Mouse (Mus musculus) limb, embryonic 10.5 days (tissue): Measurements from ENCODE around the gene Rxra. TPM values are rescaled to one million over a fixed set of nuclear protein-coding genes. Genes with fewer than 3 reads are reported as not detected.

Experiments
- DNase-seq: peaks from one replicate; pipeline ENCODE4 v3.0.0-alpha.2; 2017; ENCODE audit warnings: low spot score
- H3K27ac ChIP-seq: fragments of 300-500 bp; sonication (generic); 2 replicates; pipeline ENCODE4 v1.5.1; 2016; ENCODE audit warnings: mild to moderate bottlenecking
- H3K27me3 ChIP-seq: fragments of 300-500 bp; sonication (generic); 2 replicates; pipeline ENCODE4 v1.6.1; 2016; ENCODE audit warnings: low read depth, mild to moderate bottlenecking; ENCODE audit not compliant: poor library complexity, severe bottlenecking
- H3K36me3 ChIP-seq: fragments of 300-500 bp; sonication (generic); 2 replicates; pipeline ENCODE4 v1.6.1; 2016; ENCODE audit warnings: mild to moderate bottlenecking, moderate library complexity
- H3K4me1 ChIP-seq: fragments of 300-500 bp; sonication (generic); 2 replicates; pipeline ENCODE4 v1.6.1; 2016
- H3K4me3 ChIP-seq: fragments of 300-500 bp; sonication (generic); 2 replicates; pipeline ENCODE4 v1.5.1; 2016; ENCODE audit warnings: mild to moderate bottlenecking, moderate library complexity
- H3K9me3 ChIP-seq: fragments of 300-500 bp; sonication (generic); replicated peaks from 2 replicates; pipeline ENCODE4 v1.6.1; 2016; ENCODE audit warnings: mild to moderate bottlenecking
- WGBS: fragments of 180-500 bp; shearing (Covaris S2); methylation state at CpG from one replicate; pipeline ENCODE4 v1.1.7; 2016; 5-methylcytosine and 5-hydroxymethylcytosine counted together
- polyA plus RNA-seq: library from polyadenylated mRNA; unstranded; fragments of >200 nt; fragmentation: Nextera tagmentation; extraction: Ambion mirVana; gene quantifications from 2 replicates; pipeline ENCODE4 v1.2.1, GENCODE M21; 2016

Gene Rxra
- polyA plus RNA-seq, 1 experiment from 2014 or later, result 10.9 TPM

DNA sequence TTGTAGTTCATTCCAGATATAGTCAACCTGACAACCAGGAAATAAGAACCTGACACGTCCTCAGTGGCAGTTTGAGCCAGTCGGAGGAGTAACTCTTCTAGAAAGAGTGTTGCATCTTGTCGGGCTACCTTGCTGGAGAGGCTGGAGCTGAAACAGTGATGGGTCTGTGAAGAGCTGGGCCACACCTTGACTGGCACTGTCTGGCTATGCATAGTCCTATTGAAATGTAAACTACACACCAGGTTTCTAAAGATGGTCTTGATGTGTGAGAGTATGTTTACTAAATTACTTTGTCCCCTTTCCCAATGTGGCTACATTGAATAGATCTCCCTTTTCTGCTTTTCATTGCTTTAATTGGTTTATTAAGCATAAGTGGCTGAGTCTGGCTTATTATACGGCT, 115.3 kb downstream of the Rxra start:
- no peaks in the 10 kb centered on the region for H3K36me3 ChIP-seq
- no peaks in the 10 kb centered on the region for H3K27me3 ChIP-seq
- H3K9me3 ChIP-seq, result no peaks in the 10 kb centered on the region
- no peak for DNase-seq
- 81% methylated on average over 4 of the region's 4 CpGs for WGBS
- no peak overlapping the region for H3K4me3 ChIP-seq
- H3K27ac ChIP-seq, result no peak overlapping the region
- H3K4me1 ChIP-seq, result peaks cover 6% of the 10 kb centered on the region

DNA sequence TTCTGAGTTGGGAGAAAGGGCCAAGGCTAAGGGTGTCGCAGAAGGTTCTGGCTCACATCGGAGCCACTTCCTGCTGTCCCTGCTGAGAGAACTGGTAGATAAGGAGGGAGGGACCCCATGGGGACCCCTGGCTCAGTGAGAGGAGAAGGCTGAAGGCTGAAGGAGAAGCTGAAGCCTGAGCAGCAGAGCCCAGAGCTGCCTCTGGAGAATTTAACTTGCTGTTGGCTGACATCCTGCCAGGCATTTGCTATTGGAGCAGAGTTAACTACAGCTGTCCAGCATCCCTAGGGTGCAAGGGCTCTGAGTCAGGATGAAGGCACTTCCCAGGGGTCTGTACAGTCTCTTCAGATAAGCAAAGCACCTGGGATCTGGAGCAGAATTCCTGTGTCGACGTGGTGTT, 122.8 kb downstream of the Rxra start:
- Histone ChIP-seq H3K4me1 (peaks cover 10% of the 10 kb centered on the region), H3K27me3 (no peaks in the 10 kb centered on the region), H3K9me3 (no peaks in the 10 kb centered on the region), H3K36me3 (no peaks in the 10 kb centered on the region), H3K4me3 (no peak overlapping the region), H3K27ac (no peak overlapping the region)
- no peak for DNase-seq
- WGBS, result 82% methylated on average over 4 of the region's 4 CpGs

DNA sequence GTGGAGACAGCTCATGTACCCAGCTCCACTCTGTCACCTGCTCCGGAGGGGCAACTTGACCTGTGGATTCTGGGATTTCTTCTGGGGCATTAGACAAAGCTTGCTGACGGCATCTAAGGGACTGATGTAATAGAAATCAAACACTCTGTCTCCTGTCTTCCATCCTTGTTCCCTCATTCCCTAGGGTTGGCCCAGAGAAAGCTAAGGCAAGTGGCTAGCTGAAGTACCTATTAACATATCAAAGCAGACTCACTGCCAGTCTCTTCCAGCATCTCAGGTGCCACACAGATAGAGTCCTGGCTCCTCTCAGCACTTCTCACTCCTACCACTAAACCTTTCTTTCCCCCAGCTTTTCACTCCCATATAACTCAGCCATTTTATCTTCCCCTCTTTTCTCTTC, 124.8 kb downstream of the Rxra start:
- no peak overlapping the region for H3K27ac ChIP-seq
- H3K27me3 ChIP-seq, result no peaks in the 10 kb centered on the region
- peaks cover 10% of the 10 kb centered on the region for H3K4me1 ChIP-seq
- no peak overlapping the region for H3K4me3 ChIP-seq
- WGBS, result 82% methylated on average over 2 of the region's 2 CpGs
- no peaks in the 10 kb centered on the region for H3K9me3 ChIP-seq
- no peak for DNase-seq
- no peaks in the 10 kb centered on the region for H3K36me3 ChIP-seq

DNA sequence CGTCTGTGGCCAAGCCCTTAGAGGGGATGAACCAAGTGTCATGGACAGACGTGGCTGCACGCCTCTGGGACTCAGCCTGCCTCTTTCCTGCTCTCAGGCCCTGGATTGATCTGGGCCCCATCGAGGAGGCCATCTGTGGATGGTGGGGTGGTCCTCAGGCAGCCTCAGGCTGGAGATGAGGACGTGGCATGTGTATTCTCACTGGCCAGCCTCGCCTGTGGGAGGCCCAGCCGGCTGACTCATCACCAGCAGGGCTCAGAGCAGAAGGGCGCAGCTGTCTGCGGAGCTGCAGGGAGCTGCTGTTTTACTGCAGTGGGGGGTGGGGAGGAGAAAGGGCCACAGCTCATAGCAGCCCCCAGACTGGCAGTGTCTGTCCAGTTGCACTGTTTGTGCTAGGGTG, 126.3 kb downstream of the Rxra start:
- Histone ChIP-seq H3K36me3 (no peaks in the 10 kb centered on the region), H3K4me1 (peaks cover 15% of the 10 kb centered on the region), H3K9me3 (no peaks in the 10 kb centered on the region), H3K4me3 (no peak overlapping the region), H3K27ac (peak overlapping the region; percentile 58), H3K27me3 (no peaks in the 10 kb centered on the region)
- no peak for DNase-seq
- 31% methylated on average over 9 of the region's 9 CpGs for WGBS

DNA sequence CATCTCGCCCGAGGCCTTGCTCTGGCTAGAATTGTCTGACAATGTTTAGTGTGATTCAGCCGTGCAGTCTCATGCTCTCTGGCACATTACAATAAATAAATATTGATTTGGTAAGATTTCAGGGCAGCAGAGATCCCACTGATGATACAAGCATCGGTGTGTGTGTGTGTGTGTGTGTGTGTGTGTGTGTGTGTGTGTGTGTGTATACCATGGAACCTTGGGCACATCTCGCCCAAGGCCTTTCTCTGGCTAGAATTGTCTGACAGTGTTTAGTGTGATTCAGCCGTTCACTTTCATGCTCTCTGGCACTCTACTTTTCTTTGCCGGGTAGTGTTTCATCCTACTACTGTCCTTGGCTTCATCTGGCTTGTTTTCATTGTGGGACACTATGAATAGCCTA, 130.5 kb downstream of the Rxra start:
- 93% methylated on average over 7 of the region's 7 CpGs for whole genome bisulfite sequencing
- Histone ChIP-seq H3K4me3 (no peak overlapping the region), H3K9me3 (no peaks in the 10 kb centered on the region), H3K36me3 (no peaks in the 10 kb centered on the region), H3K4me1 (peaks cover 18% of the 10 kb centered on the region), H3K27me3 (no peaks in the 10 kb centered on the region), H3K27ac (no peak overlapping the region)
- no peak for DNase-seq

DNA sequence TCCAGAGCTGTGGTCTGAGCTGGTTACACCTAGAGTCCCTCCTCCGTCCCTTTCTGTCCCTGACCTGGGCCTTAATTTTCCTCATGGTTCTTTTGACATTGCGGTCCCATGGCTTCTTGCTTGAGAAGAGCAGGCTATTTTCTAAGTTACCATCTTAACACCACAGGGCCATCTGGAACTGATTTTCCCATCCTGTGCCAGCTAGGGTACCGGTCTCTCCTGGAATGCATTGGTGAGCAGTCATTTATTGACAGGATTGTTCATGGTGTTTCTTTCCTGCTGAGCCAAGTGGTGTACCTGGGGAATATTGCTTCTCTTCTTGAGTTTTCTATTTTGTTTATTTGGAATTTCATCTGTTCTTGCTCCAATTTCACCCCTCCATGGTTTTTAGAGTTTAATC, 131.4 kb downstream of the Rxra start:
- WGBS, result 61% methylated on average over 3 of the region's 3 CpGs
- Histone ChIP-seq H3K4me3 (no peak overlapping the region), H3K27ac (no peak overlapping the region), H3K9me3 (no peaks in the 10 kb centered on the region), H3K36me3 (no peaks in the 10 kb centered on the region), H3K27me3 (no peaks in the 10 kb centered on the region), H3K4me1 (peaks cover 13% of the 10 kb centered on the region)
- no peak for DNase-seq

DNA sequence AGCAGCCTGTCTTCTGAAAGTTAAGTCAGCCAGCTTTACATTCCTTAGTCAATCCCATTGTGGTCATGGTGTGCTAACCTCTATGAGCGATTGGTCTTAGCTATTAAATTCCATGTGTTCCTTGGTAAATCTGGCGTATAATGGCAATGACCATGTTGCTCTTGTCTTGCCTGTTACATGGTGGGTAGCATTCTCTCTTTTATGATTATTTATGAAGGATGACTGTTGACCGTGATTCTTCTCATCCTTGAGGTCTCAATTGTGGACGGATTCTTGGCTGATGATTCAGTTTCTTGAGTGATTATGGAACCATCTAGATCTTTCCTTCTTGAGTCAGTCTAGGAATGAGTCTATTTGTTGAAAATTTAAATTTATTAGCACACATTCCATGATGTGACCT, 133.7 kb downstream of the Rxra start:
- Histone ChIP-seq H3K4me1 (peaks cover 23% of the 10 kb centered on the region), H3K9me3 (no peaks in the 10 kb centered on the region), H3K27ac (no peak overlapping the region), H3K27me3 (no peaks in the 10 kb centered on the region), H3K36me3 (no peaks in the 10 kb centered on the region), H3K4me3 (no peak overlapping the region)
- 92% methylated on average over 4 of the region's 4 CpGs for WGBS
- DNase-seq, result no peak

Other genes starting within 250 kb of the Rxra start
- gene Vav2, start 249.4 kb upstream of the Rxra start, polyA plus RNA-seq, result 9.2 and 9.6 TPM in 2 replicates
- 5.2 and 7.6 TPM in 2 replicates for gene Brd3os, start 234.1 kb upstream of the Rxra start, polyA plus RNA-seq
- gene Brd3, start 168.8 kb upstream of the Rxra start, polyA plus RNA-seq, result 188 and 193 TPM in 2 replicates
- 94.0 and 95.2 TPM in 2 replicates for gene Wdr5, start 161.3 kb upstream of the Rxra start, polyA plus RNA-seq
- 13.5 and 21.4 TPM in 2 replicates for gene Col5a1, start 210.0 kb downstream of the Rxra start, polyA plus RNA-seq